Mouse (Mus musculus): Measurements from ENCODE around the gene Clic5.

The Clic5 gene

DNA sequence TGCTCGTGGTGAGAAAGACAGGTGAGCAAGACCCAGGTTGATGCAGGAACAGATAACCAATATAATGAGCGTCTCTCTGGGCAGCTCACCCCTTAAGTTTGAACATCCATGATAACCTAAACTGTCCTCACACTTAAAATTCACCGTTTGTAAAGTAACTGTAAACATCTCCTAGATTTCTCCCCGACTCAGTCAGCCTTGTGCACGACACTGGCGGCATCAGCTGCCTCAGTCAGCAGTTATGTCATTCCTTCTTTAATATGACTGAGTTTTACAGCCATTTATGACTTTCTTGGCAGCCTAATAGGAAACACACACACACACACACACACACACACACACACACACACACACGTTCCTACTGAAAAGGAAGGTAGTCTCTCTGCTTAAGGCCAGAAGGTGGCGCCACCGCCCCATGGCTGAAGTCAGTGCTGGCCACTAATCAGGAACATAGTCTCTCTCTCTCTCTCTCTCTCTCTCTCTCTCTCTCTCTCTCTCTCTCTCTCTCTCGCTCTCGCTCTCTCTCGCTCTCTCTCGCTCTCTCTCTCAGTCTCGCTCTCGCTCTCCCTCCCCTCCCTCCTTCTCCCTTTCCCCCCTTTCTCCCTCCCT lies 73.3 kb downstream of the Clic5 start:
- peak; percentile 38 for DNase-seq (ENCODE audit: low read depth, low spot score)

DNA sequence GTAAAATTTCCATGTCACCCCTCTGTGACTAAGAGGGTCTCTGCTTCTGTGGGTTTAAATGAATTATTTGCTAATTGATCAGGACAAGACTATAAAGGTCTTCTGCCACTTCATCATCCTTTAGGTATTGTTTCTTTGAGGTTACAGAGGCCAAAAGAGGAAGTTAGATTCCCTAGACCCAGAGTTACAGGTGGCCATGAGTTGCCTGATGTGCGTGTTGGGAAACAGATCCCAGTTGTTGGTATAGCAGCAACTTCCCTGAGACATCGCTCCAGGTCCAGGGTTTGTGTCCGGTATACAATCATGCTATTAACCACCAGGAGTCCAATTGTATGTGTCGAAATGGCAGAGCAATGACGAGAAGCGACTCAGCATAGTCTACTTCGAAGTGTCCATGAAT lies 81.7 kb downstream of the Clic5 start:
- DNase-seq (ENCODE audit: low read depth, low spot score), result no peak

DNA sequence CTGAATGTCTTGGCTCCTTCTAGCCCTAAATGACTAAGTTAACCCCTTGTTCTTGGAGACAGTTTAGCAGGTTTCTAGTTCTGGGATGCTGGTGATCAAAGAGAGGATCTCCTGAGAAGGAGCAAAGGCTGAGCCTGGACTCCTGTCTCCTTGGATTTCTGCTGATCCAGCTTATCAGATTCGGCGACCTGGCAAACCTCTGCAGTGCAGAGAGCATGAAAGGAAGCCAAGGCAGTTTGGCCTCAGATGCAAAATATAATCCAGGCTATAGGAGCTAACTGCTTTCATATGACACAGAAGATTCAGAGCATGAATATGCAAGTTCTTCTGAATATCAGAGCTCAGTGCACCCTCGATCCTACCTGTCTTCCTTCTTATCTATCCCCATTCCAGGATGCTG lies 83.0 kb downstream of the Clic5 start:
- no peak for DNase-seq (ENCODE audit: low read depth, low spot score)

DNA sequence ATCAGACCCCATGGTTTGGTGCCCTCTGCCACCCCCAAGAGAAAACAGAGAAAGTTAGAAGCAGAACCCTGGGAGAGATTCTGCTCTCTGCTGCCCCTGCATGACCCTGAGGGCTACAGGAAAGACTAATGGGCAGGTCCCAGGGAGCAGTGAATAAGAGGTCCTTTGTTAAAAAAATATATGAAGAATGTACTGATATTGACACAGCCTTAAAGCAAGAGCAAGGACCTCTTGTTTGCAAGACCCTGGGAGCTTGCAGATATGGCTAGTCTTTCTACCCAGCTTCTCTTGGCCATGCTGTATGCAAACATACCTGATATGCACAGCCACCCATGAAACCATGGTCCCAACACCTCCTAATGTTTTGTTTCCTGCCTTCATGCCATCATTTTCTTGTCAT lies 86.4 kb downstream of the Clic5 start:
- DNase-seq (ENCODE audit: low read depth, low spot score), result no peak

DNA sequence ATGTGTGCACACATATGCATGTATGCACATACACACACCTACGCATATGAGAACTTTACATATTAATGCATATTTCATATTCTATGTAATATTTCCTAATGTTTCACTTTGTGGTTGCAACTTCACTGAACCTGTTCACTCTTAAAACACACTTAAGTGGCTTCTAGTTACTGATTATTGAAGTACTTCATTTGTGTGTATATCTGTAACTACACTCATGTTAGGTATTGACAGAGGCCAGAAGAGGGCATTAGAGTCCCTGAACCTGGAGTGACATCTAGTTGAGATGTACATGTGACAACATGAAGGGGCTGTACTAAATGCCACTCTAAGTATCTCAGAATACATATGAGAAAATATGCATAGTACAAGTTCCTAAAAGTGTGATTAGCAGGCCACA lies 99.9 kb downstream of the Clic5 start:
- DNase-seq (ENCODE audit: low read depth, low spot score), result no peak

DNA sequence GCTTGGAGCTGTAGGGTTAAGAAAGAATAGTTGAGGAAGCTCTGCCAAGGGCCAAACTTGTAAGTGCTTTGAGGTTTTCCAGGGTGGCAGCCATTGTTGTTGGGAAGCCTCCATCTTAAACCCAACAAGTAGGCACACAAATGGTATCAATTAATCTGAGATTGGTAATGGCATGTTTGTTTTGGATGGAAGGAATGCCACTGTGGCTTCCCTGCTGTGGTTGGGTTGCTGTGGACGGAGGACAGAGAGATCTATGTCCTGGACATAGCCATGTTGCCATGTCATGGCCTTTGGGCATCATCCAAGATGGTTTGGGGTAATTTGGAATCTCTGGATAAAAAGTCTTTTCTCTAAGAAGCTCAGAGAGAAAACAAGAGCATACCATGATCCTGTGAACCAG lies 108.8 kb downstream of the Clic5 start:
- DNase-seq (ENCODE audit: low read depth, low spot score), result no peak

DNA sequence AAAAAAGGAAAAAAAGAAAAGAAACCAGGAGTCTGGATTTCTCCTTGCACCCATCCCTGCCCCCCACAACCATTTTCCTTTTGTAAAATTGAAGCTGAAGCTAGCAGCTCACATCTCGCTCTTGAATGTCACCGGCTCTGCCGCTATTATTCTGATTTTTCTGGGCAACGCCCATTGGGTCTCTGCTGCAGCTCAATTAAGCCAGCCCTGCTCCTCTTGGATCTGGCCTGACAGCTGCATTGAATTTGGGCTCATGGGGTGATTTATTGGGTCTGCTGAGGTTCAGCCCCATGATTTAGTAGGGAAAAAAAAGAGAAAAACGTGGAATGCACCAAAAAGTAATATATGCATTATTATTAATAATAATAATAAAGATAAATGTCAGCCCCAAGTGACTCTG lies 111.9 kb downstream of the Clic5 start:
- no peak for DNase-seq (ENCODE audit: low read depth, low spot score)

DNA sequence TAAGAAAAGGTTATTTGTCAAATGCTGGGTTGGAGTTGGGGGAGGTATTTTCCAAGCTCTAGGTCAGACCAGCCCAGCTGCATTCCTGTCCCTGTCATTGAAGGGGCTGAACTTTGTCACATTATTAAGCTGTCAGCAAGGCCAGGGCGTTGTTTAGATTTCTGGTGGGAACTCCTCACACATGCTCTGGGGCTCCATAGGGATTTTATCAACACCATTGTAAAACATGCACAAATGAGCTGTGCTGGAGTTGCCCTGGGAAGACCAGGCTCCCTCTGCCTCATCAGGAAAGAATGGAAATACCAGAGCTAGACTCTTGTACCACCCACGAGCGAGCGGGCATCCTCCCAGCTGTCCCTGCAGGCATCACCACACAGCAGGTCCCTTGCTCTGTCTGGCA lies 112.3 kb downstream of the Clic5 start:
- no peak for DNase-seq (ENCODE audit: low read depth, low spot score)

DNA sequence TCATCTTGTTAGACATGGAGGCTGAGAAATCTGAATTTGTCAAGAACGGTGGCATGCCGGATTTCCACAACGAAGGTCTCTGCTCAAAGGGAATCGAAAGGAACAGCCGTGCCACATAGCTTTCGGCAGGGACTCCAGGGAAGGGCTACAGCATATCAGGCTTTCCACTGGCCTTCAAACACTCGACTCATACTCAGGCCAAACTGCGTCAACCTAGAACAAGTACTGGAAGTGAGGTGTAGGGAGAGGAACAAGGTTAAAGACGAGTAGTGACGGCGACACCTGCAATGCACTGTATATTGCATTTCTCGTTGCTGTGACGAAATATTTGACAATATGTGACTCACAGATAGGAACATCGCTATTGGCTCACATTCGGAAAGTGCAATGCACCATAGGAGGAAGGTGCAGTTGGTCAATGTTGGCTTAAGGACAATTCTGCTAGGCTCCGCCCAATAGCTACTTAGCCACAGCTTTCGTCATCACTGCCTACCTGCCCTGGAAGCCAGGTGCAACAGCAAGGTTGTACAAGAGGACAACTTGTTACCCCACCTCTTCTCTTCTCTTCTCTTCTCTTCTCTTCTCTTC lies 112.9 kb downstream of the Clic5 start:
- DNase-seq (ENCODE audit: low read depth, low spot score), result no peak

DNA sequence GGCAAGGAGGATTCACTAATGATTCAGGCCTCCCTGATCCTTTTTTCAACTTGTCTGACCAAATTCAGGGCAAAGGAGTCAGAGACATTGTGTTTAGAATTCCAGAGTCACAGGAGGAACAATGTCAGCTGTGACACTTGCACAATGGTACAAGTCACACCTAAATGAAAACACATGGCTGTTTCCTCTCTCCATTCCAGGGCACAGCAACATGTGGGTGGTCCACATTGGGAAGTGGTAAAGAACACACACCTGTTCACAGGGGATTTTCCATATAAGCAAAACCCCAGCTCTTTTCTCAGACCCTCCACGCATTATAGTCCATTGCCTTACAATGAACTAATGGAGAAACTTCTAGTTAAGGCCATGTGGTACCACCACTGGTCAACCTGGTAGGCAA lies 115.7 kb downstream of the Clic5 start:
- DNase-seq (ENCODE audit: low read depth, low spot score), result no peak

DNA sequence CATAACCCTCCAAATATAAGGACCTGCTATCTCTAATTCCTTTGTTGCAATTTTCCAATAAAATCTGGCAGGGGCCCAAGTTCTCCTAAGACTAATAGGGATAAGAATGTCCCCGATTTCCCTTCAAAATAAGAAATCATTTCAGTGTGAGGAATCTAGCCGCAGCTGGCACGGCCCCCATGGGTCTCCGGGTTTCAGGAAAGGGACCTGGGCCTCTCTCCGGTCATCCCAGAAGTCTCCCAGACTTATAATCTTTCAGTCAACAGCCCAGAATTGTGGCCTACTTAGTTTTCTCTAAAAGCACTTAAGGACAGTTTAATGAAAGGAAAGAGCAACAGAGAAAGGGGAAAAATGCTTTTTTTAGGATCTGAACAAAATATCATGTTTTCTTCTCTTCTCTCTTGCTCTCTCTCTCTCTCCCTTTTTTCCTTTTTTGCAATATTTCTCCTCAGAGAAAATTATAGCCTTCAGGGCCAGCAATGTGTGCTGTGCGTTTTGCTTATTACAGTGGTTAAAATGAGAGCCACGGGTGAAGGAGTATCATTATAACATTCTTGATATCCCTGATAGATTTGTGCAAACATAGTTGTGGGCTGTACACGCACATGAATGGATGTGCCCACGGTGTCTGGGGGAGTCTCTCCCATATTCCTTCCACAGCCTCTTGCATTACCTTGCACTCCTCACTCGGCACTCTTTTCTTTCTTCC lies 121.7 kb downstream of the Clic5 start:
- no peak for DNase-seq (ENCODE audit: low read depth, low spot score)

DNA sequence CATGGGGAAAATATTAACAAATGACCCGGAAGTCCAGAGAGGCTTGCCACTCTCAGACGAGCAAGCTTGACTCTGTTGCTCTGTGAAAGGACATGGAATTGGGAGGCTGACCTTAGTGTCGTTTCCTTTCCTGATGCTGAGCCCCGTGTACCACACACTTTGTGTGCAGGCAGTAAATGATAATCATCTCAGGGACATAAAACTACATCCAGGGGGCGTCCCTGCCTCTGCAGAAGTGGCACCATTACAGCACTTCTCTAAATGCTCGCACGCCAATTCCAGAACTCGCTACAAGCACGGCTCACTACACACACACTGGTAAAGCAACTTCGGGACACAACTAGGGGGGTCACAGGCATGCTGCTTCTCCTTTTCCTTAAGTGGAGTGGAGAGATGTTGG lies 136.9 kb downstream of the Clic5 start:
- DNase-seq (ENCODE audit: low read depth, low spot score), result no peak

DNA sequence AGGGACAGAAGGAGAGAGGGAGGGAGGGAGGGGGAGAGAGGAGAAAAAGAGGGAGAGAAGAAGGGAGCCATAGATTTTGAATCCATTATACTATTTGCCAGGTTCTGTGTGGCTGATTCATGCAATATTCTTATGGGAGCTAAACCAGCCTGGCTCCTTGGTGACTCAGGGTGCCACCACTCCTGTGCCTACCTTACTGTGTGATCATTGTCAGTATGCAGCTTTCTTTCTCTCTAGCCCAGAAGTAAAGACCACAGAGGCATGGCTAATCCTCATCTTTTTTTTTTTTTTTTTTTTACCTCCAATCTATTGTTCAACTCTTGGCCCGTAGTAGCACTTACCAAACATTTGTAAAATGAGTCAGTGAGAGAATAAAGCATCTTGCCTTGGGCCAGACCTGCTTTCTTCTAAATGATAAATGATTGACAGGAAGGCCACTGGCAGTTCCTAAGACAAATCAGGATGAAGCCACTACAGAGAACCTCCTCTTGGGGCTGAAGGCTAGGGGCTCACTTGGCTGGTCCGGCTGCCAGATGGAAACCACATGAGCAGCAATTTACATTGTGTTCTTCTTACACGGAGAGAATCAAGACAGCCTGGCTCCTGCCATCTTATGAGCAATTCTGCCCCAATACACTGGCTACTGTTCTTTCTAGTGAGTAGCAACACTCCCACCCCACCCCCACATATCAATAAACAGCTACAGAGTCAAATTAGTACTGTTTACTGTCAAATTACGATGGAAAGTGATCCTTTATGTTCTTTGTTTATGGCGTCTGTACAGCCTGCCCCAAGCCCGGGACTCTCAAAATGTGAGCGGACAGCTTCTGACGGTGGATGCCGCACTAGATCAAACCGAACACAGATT lies 139.1 kb downstream of the Clic5 start:
- DNase-seq (ENCODE audit: low read depth, low spot score), result no peak

DNA sequence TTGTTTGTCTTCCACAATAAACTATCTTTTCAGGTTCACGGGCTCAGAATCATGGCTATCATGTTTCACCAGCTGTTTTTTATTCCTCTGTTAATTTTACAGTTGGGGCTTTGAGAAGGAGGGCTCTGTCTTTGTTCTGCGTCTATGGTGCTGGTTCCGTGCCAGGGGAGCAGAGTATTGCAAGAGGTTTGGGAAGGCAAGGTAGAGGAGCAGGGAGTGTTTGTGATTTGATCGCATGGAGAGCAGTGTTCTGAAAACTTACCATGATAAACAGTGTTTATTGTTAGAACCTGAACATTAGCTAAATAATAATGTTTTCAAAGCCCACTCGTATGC lies 139.7 kb downstream of the Clic5 start:
- DNase-seq (ENCODE audit: low read depth, low spot score), result no peak

Measured in retina, adult 2 months (tissue).